Mouse (Mus musculus) kidney, adult 2 months (tissue): ENCODE measurements at regions not wholly inside any gene's neighbourhood (a gene's known extent, or its start where the extent isn't known, plus 50 kb on each side); places are given as distances from the start of the nearest gene placed in this dataset.

Experiments
- CTCF ChIP-seq: fragments of 200-500 bp; conservative IDR thresholded peaks from 2 replicates; pipeline ENCODE4 v1.5.1; 2011; ENCODE audit warnings: low read depth, mild to moderate bottlenecking, control low read depth, low read length, moderate library complexity, mixed read lengths; ENCODE audit not compliant: insufficient read depth, insufficient read length
- POLR2A ChIP-seq: fragments of 200-500 bp; IDR thresholded peaks from one replicate; pipeline ENCODE4 v1.6.1; 2011; ENCODE audit warnings: low read depth, low read length, control low read depth

DNA sequence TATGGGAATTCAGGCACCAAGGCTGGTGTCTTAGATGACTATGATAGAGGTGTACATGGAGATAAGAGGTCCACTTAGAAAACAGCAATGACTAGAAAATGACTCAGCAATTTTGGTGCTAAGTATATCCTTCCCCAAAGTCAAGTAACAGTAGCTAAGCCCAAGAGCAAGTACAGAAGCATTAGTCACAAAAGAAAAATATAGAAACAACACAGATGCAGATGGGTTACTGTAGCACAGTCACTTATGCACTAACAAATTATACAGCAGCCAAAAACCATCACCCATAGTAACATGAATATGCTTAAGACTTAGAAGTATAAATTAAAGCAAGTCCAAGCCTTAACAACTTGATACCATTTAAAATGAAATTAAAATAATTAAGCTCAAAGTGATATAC is 378.5 kb upstream of the Meis2 start:
- TF ChIP-seq POLR2A (no peak), CTCF (no peak)
